Mouse (Mus musculus) stomach, postnatal 0 days (tissue): ENCODE results near the gene Kirrel3.

ENCODE experiments used
- CTCF ChIP-seq: IDR thresholded peaks from 2 replicates; pipeline ENCODE4 v1.5.1; 2016; ENCODE audit warnings: antibody characterized with exemption, low read depth, mild to moderate bottlenecking, moderate library complexity
- EP300 ChIP-seq: optimal IDR thresholded peaks from 2 replicates; pipeline ENCODE3; 2016; ENCODE audit warnings: antibody characterized with exemption

DNA sequence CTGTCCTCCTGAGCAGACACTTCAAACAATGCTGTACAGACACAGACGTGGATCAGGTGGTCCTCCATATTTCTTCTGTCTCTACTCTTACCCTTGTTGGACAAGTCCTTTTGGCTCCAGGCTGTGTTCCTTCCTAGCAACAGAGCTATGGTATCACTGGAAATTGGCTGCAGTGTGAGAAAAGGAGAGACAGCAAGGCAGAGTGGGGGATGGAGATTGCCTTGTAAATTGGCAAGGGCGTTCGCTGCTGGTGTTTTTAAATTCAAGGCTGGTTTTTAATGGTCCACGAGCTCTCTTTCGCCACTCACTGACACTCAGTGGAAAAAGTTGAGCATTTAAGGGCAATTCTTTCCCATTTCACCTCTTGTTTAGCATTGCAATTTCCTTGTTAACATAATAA lies 27.5 kb upstream of the Kirrel3 start:
- TF ChIP-seq CTCF (no peak), EP300 (no peak)
